Mouse (Mus musculus) cerebellum, adult 9-10 months (tissue): ENCODE measurements at regions not wholly inside any gene's neighbourhood (a gene's known extent, or its start where the extent isn't known, plus 50 kb on each side); places are given as distances from the start of the nearest gene placed in this dataset.
A peak's percentile ranks its signal among the peaks of the same experiment; 100 is the strongest.

ENCODE experiments used
- DNase-seq: peaks from one replicate; pipeline ENCODE4 v3.0.0; 2022

- DNase-seq = peak; percentile 11
Measured at GRCm38 (mm10) chr15:26051415-26051814, 67.2 kb downstream of the Zfp622 start.

GRCm38 (mm10) chr15:26052720-26053316 is 68.7 kb downstream of the Zfp622 start:
- no peak for DNase-seq

GRCm38 (mm10) chr15:26058019-26058418 is 73.9 kb downstream of the Zfp622 start:
- DNase-seq = no peak

GRCm38 (mm10) chr15:26100199-26100598 is 116.0 kb downstream of the Zfp622 start:
- DNase-seq = no peak

GRCm38 (mm10) chr15:26107993-26108392 is 123.8 kb downstream of the Zfp622 start:
- DNase-seq = no peak

DNA sequence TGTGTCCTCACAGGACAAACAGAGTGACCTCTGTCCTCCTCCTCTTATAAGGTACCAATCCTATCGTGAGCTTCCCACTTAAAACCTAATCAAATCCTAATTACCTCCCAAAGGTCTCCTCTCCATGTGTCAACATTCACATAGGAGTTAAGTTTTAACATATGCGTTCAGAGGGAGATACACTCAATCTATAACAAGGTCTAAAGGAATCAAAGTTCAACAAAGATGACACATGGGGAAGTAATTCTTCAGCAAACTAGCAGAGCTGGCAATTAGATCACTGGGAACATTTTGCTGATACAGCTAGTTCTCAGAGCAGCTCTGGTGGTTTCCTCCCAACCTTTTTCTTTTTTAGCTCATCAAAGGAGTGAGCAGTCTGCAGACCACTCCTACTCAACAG is 160.0 kb downstream of the Zfp622 start:
- DNase-seq = no peak

DNA sequence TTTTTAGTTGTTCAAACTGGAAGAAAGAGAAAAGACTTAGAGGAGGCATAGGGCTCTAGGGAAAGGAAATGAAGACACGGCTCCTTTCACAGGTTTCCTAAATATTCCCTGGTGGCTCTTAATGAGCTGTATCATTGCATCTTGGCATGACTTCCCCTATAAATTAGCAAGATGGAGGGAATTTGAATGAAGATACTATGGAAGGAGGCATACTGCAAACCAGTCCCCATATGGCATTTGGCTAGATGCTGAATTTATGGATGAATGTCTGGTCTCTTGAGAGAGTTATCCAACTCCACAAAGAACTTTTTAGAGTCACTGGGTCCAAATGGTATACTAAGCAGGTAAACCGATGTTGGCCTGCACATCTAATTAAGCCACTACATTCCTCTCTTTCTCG is 150.3 kb upstream of the March11 start:
- no peak for DNase-seq

GRCm38 (mm10) chr15:26184930-26185329 is 123.9 kb upstream of the March11 start:
- no peak for DNase-seq

DNA sequence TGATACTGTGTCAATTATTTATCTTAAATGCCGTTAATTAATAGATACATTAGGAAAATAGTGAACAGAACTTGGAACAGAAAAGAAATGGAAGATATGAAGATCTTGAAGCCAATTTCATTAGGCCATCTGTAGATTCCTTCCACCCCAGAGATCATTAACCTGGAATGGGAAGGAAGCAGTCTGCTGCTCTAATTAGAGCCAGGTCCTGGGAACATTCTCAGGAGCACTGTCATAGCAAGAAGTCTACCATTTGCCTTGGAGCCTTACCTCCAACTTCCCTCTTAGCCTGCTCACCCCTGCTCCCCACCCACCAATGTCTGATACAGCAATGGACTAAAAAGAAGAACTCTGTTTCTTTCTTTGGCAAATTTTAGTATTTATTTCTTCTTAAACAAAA is 113.3 kb upstream of the March11 start:
- DNase-seq = no peak

DNA sequence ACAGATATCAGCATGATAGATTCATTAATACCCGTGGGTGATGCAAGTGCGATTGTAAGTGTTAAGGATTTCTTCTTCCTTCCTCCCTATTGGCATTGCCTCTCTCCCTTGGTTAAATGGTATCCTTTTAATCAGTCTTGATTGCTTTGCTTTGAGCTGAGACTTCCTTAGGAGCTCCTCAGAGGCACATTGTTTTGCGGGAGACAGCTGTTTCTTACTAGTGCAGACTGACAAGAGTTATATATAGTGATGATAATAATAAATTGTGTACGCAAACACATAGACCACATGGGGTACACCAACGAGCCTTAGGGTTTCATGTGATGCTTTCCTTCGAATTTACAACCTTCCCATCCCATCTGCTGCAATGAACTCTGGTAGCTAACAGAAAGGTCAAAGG is 102.0 kb upstream of the March11 start:
- no peak for DNase-seq

DNA sequence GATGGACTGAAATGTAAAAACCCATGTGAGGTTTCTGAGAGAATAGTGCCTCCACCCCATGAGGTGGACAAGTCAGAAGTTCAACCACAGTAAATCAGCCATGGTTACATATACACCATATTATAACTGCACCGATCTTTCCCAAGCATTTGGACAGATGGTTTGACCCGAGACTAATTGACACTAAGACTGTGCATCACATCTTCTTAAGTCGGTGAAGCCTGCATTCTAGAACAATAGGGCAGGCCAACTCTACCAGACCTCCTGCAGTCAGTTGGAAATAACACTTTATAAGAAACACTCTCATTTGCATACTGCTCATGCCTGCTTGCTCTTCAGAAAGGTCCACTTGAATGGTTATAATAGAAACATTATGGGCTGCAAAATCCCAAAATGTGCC is 88.0 kb upstream of the March11 start:
- DNase-seq = no peak

GRCm38 (mm10) chr15:26228646-26229045 is 80.2 kb upstream of the March11 start:
- no peak for DNase-seq
